Mouse (Mus musculus): ENCODE results near the gene Idua.

Gene Idua

DNA sequence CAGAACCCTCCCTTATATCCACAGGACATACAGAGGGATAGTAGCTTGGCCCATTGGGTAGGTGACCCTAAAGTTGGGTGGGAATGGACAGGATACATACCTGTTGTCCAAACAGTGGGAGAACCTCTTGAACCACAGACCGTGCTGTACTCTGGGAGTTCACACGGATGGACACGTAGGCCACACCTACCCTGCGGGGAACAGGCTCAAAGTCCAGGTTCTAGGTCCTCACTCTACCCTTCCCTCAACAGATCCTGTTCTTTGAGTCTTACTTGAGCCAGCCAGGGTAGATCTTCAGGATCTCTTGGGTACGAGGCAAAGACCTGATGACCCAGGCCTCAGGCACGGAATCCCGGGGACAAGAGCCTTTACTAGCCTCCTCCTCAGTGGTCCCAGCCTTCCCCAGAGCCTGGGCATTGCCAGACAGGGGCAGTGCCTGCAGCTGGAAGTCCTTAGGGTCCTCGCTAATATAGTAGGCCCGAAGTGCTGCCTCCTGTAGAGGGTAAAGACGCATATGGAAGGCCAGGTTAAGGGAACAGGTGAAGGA is 5.6 kb upstream of the Idua start:
- DNase-seq (ENCODE audit: low read depth, low spot score), result no peak

DNA sequence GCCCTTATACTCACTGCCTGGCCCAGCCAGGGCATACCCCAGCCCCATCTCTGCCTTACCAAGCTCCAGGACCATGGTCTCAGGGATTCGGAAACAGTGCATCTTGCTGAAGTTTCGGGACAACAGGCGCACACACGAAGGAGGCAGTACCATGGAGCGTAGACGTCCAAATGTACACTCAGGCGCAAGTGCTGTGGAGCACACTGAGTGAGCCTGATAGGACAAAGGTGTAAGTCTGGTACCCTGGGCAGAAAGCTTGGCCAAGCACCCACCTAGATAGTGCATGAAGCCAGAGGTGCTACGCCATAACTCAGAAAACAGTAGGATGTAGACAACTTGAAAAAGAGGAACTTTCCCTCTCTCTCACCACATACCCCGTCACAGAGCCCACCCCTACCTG is 4.8 kb upstream of the Idua start:
- DNase-seq (ENCODE audit: low read depth, low spot score), result no peak

DNA sequence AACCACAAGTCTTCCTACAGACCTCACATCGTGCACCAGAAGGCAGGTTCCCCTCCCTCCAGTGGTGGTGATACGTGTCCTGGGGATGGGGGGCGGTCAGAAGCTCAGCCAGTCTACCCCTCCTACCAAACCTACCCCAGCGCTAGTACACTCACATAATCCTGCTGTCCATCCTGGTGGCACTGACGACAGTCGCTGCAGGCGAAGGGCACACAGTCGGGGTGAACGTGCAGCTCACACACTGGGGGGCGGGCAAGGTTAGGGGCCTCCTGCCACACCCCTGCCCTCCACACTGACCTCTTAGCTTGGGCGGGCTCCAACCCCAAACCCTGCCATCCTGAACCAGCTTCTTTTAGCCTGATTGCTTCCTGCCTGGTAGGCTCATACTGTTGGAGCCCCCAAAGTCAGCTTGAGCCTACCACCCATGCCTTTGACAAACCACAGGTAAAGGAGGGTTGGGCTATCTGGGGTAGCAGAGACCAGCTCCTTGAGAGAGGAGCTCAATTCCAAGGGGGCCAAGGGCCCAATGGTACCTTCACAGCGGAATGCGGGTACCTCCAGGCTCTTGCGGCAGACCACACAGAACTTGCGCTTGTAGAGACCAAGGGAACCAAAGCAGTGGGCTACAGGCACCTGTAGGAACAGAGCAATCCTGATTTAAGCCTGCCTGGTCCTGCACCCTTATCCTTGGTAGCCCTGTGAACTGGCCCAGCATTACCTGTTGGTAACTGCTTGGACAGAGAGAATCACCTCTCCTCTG is 4.1 kb upstream of the Idua start:
- DNase-seq (ENCODE audit: low read depth, low spot score), result no peak

DNA sequence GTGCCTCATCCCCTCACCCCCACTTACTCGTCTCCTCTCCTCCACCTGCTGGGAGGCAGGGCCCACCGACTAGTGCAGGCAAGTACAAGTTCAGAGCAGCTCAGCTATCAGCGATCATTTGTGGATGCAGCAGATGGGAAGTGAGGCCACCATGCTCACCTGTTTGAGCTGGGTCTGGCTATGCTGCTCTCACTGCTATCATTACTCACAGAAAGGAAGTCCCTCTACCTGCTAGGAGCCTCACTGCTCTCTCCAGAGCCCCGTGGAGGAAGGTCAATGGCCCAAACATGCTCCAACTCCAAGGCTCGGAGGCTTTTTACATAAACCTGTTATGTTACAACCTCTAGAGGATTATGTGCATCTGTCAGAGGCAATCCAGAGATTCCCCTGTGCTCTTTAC is 2.7 kb upstream of the Idua start:
- DNase-seq (ENCODE audit: low read depth, low spot score), result no peak

DNA sequence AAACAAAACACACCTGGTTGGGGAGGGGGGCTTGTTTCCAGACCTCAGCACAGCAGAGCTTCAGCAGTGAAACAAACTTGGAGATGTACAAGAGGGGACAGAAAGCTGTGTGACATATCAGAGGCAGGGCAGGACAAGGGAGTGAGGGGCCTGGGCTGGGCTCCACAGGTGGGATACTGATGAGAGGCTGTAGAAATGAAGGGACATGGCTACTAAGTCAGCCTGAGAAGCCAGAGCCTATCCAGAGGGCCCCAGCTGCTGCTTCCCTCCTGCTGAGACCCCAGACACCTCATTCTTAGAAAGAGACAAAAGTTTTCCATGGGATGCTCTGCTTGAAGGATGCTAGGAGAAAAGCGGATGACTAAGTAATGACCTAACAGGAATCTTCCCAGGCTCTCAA is 1.5 kb upstream of the Idua start:
- DNase-seq (ENCODE audit: low read depth, low spot score), result no peak

DNA sequence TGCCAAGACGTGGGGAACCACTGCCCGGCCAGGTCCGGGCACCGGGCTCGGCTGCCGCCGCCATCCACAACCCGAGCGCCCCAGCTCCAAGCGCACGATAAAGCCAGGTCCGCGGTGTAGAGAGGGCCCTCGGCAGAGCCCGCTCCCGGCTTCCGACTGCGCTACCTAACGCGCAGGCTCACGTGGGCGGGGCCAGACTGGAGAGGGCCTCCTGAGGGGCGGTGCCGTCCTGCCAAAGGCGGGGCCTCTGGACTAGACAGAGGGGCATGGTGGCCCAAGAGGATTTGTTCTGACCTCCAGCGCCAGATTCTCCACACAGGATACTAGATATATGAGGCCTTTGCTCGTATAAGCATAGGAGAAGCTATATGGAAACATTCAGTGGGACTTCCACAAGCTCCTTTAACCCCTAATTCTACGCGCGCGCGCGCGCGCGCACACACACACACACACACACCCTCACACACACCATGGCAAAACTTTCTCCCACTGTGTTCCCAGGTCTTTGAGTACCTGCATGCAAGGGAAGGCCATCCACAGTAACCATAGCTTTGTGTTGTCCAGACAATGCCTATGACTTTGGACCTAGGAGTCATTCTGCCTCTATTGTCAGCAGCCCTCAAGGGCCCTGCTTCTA is 619 bp downstream of the Idua start:
- peak; percentile 85 for DNase-seq (ENCODE audit: low read depth, low spot score)

DNA sequence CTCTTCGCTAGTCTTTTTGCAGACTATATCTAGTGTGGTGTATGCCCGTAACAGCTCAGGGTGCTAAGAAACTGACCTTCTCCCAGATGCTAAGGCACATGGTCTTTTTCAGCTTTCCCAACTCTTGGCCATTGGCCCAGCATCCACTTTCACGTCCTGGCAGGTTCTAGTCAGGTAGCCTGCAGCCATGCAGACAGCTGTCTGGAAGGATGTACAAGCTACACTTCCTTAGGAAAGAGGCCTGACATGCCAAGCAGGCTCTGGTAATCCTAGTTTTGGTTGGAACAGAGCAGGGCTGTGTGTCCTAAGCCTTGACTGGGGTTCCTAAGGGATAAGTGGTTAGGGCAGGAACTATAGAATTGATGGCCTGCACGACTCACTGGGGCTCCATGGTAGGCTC is 2.6 kb downstream of the Idua start:
- DNase-seq (ENCODE audit: low read depth, low spot score), result no peak

DNA sequence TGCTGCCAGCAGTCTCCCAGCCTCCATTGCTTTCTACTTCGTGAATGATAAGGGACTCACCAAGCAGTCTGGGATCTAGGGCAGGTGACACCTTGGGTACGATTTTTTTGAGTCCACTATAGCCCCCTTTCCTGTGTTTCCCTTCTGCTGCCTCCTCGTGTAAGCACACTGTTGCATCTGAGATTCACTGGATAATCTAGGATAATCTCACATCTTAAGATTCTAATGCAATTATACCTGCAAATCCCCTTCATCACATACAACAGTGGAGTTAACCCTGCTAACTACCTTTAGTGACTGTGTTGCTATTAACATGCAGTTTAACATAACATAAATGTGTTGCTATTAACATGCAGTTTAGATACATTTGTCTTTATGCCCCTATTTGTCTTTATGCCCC is 4.9 kb downstream of the Idua start:
- DNase-seq (ENCODE audit: low read depth, low spot score), result no peak

DNA sequence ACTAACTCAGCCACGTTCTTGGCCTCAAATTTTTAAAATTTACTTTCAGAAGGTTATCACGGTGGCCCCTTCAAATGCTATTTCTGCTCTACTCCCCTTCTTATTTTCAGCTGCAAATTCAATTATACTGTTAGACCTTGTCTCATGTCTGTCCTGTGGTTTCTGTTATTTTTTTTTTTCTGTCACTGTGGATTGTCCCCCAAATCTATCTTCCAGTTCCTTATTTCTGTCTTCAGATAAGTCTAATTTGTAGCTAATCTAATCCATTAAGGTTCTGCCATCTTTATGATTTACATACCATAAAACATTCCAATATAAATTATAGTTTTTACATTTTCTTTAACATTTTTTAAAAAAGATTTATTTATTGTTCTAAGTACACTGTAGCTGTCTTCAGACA is 7.2 kb downstream of the Idua start:
- no peak for DNase-seq (ENCODE audit: low read depth, low spot score)

DNA sequence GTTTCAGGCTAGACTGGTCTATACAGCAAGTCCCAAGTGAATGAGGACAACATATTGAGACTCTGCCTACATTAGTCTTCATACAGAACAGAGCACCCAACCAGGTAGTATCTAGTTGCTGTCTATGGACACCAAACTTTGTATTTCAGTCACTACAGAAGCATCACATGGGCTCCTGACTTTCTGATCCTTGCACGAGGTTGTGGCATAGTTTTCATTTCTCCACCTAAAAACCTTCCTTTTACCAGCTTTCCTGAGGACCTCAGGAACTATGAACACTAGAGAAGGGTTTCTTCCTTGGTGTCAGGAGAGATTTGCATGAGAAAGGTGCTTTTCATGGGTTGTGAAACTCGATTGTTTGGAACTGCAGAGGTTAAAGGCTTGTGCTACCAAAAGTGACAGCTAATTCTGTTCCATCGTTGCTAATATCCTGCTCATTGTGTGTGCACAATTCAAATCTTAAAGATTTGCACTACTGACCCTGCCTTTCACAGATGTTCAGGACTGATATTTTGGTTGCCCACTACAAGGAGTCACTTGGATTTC is 8.3 kb downstream of the Idua start:
- no peak for DNase-seq (ENCODE audit: low read depth, low spot score)

DNA sequence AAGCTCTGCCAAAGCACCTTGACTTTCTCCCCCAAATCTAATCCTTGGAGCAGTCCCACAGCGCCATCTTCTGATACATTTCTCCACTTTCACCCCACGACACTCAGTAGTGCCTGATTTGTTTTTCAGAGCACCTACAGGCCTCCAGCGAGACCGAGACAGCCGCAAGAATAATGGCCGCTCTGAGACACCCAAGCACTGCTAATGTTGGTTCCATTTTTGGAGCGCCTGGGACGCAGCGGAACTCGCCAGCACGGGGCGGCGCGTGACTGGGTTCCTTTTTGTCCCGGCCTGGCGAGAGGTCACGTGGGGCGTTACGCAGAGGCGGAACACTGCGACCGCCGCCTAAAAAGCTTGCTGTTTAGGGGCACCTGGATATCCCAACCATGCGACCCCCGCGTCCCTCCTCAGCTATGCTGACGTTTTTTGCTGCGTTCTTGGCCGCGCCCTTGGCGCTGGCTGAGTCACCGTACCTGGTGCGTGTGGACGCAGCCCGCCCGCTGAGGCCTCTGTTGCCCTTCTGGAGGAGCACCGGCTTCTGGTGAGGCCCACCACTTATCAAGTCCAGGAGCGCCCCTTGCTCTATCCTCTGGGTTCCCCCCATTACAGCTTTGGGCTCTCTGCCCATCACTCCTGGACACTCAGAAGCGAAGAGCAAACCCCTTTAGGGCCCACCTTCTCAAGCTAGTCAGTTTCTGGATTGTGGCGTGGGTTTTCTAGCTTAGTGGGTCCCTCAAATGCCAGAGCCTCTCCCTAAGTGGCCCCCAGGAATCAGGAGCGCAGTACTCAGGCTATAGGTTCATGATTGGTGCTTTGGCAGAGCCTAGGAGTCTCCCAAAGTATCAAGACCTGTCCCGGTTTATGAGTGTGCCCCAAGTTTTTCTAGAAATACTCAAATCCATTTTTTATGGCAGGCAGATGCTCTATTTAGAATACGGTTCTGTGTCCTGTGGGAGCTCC is 9.1 kb downstream of the Idua start, which contains the start of gene Dgkq:
Dgkq (minus strand) TSS at position 696 of the 960 bp plus-strand sequence.
- DNase-seq (ENCODE audit: low read depth, low spot score), result peak; percentile 88

DNA sequence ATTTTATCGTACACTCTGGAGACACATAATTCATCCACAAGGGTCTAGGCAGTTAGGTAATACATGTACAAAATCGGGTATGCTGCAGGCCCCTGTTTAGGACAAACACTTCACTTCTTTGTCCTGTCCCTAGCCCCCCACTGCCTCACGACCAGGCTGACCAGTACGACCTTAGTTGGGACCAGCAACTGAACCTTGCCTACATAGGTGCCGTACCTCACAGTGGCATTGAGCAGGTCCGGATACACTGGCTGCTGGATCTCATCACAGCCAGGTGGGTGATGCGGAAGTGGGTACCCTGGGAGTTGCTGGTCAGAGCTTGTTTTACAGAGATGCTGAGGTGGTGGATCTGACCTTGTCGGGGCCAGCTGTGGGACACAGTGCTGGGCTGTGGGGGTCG is 9.9 kb downstream of the Idua start:
- DNase-seq (ENCODE audit: low read depth, low spot score), result no peak

DNA sequence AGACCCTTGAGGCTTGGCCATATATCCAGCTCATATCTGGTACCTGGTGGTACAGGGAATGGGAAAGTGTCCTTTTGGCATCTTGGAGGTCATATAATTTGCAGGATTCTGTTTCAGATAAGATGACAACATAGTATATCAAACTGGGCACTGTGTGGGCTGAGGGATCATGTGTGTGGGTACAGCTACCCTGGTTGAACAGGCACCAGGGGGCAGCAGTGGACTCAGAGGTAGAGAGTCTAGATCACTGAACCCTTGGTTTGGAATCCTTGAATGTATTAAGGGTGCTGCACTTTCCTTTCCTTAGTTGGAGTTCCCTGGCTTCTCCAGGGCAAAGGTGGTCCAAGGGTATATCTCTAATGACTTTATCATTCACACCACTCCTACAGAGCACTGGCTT is 10.7 kb downstream of the Idua start:
- DNase-seq (ENCODE audit: low read depth, low spot score), result peak; percentile 53

DNA sequence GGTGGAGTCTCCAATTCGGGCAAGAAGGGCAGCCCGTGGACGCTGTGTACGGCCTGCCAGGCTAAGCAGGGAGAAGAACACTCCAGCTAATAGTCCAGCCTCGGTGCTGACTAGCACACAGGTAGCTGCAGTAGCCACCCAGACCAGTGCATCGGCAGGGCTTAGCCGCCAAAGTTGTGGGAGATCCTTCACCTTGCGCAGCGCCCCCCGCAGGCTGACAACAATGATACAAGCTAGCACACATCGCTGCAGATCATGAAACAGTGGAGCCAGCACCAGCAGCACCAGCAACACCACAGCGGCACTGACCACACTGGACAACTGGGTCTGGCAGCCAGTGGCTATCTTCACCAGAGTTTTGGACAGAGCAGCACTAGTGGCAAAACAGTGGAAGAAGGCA is 11.6 kb downstream of the Idua start:
- no peak for DNase-seq (ENCODE audit: low read depth, low spot score)

DNA sequence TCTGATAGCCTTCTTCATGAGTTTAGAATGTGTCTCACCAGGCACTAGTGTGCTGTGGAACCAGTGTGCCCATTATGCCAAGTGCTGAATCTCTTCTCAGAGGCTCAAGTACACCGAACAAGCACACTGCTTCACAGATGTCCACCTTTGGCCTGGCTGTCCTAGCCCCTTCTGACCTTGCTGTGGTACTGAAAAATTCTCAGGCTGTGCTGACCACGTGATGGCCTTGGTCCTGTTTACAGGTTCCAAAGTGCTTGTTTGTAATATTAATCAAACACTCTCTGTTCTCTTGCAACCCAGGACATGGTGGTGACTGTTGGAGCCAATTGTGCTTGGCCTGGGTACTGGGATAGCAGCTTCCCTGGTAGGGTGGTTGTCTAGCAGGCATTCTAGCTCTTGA is 14.5 kb downstream of the Idua start:
- no peak for DNase-seq (ENCODE audit: low read depth, low spot score)

DNA sequence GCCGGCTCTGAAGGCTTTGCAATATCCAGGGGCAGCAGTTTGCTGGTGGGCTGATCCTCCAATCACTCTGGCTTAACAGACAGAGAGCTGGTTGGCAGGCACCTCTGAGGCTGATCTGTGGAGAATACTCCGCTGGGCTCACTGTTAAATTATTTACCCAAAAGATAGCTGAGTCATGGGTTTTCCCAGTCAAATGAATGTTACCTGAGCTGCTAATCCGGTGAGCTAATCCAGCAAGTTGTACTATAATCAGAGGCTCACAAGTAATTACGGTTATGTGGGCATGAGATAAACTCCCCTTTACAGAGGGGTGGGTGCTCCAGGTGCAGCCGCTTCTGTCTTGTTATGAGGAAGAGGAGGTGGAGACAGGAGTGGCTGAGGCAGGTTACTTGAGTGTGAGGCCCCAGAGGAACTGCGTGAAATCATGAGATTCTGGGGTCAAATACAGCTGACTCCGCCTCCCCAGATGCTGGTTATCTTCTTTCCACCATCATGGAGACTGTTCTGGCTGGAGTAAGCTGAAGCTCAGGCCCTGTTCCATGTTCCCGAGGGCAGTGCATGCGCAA is 15.2 kb downstream of the Idua start, which contains the start of gene Slc26a1:
Slc26a1 (minus strand) TSS at position 319 of the 566 bp plus-strand sequence.
- no peak for DNase-seq (ENCODE audit: low read depth, low spot score)

DNA sequence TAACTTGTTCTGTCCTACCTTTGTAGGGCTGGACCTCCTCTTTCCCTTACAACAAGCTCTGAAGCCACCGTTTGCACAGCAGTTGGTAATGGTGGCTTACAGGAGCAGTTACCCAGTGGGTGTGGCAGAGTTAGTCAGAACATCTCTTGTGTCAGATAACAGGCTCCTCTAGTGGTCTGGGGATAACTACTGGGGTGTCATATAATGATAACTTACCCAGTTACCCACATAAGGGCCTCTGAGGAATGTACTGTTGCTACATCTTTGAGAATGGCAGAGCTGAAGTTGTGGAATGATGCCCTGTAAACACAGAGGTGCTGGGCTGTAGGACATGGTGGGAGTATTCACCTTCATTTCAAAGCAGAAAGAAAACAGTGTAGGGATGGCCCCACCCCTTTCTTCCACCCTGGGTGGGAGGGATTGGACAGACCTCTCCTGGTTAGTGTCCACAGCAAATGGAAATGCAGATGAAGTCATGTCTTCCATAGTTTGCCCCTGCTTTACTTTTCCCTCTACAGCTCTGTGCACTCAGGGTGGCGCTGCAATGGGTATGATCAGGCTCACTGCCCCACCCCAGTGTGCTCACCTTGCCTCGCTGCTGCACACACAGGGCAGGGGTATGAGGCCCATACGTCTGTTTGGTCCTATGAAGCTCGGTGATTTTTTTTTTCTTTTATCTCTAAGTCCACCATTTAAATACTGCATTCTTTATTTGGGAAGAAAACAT is 16.8 kb downstream of the Idua start:
- no peak for DNase-seq (ENCODE audit: low read depth, low spot score)

DNA sequence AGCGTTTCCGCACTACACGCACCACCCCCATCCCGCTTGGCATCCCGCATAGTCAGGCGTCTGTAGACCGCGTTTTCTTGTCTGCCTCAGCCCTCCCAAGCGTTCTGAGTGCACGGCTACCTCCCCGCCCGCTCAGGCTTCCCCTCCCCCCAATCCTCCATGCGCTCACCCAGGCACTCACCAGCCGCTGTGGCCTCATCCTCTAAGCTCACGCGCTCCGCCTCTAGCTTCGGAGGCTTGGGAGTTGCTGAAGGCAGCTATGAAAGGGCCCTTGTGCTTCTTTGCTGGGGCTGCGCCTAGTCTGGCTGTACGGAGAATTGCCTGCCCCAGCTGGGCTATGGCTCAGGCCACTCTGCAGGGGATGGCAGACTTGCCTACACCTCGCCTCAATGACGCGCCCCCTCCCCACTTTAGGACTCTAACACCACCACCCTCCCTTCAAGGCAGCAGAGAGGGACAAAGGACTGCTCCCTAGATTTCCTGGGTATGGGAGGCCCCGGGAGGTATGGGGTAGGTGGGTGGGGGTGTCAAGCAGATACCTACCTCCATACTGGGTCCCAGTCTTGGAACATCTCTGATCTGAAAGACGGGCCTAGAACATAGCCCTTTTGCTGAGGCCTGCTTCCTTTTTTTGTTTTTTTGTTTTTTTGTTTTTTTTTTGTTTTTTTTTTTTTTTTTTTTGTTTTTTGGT is 17.6 kb downstream of the Idua start:
- DNase-seq (ENCODE audit: low read depth, low spot score), result no peak

DNA sequence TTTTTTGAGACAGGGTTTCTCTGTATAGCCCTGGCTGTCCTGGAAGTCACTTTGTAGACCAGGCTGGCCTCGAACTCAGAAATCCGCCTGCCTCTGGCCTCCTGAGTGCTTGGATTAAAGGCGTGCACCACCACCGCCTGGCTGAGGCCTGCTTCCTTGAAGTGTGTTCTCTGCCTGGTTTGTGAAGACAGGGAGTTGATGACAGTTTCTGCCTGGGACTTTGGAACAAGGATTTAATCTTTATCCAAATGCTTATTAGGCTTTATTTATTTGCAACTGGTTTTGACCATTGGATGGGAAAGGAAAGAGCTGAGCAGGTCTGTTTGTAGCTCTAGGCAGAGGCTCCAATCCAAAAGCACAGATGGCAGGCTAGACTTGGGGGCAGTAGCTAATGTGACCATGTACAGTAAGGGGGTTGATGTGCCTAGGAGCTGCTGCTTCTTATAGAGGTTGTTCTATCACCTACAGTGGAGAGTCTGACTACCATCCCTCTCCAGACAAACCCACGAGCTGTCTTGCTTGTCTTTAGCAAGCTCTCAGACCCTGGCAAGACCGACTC is 18.2 kb downstream of the Idua start:
- no peak for DNase-seq (ENCODE audit: low read depth, low spot score)

DNA sequence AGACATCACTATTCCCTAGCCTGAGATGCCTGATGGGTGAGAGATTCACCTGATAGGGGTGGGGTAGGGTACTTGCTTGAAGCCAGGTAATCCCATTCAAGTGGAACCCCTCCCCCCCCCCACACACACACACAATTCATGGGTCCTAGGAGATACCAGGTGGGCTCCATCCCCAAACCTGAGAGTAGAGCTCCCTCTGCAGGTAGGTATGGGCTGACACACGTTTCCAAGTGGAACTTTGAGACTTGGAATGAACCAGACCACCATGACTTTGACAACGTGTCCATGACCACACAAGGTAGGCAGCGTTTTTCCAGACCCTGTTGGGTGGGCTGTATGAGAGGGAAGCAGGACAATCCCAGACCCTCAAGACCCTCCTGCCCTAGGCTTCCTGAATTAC is 19.8 kb downstream of the Idua start:
- no peak for DNase-seq (ENCODE audit: low read depth, low spot score)
